Mouse (Mus musculus): ENCODE measurements around the gene Mlkl. TPM values are rescaled to one million over a fixed set of nuclear protein-coding genes. Genes with fewer than 3 reads are reported as not detected.
A peak's percentile ranks its signal among the peaks of the same experiment; 100 is the strongest.

The Mlkl gene
- polyA plus RNA-seq, 1 experiment from 2014 or later = 0.44 TPM

DNA sequence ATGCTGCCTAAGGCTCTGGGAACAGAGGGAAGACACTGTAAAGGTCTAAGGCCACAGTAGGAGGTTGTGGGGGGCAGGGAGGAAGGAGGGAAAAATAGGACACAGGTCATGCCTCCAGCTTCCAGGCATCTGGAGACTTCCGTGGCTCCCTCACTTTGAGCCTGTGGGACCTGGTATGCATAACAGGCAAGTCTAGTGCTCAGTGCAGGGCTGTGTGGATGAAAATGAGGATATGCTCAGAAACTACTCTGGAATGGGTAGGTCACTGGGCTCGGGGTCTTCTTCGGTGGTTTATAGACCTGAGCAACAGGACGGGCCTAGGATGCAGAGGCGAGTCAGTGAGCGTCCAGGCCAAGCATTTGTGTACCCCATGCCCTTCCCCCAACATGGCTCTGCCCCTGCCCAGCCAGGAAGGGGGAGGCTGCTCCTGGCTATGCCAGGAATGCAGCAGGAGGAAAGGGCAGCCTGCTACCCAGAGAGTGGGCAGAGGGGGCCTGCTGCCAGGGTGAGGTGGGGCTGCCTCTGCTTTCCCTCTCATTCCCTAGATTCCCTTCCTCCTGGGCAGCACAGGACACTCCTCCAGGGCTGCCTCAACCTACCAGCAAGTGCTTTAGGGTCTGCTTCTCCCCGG, 22.7 kb upstream of the Mlkl start:
- 60% methylated on average over 7 of the region's 7 CpGs for WGBS
- H3K4me3 ChIP-seq (ENCODE audit: low read depth, low read length) = no peak overlapping the region
- no peaks in the 10 kb centered on the region for H3K27me3 ChIP-seq (ENCODE audit: control insufficient read depth, insufficient read depth, low read length)
- H3K27ac ChIP-seq (replicated peaks; ENCODE audit: low read depth, low read length) = no peak overlapping the region
- no peak overlapping the region for H3K4me2 ChIP-seq (ENCODE audit: low read depth, severe bottlenecking)
- H3K4me1 ChIP-seq (ENCODE audit: control insufficient read depth, insufficient read depth, low read length) = no peaks in the 10 kb centered on the region
- DNase-seq (ENCODE audit: low spot score) (no peak), ATAC-seq (ENCODE audit: insufficient number of reproducible peaks, low FRiP score, low TSS enrichment, low read depth) (no peak)
- H3K9ac ChIP-seq (ENCODE audit: low read length) = no peak overlapping the region
- H3K9me3 ChIP-seq (ENCODE audit: control insufficient read depth, low read length) = no peaks in the 10 kb centered on the region
- H3K36me3 ChIP-seq (ENCODE audit: control insufficient read depth, insufficient read depth, low read length) = no peaks in the 10 kb centered on the region

GRCm38 (mm10) chr8:111359936-111360335, 22.0 kb upstream of the Mlkl start:
- 64% methylated on average over 5 of the region's 5 CpGs for WGBS
- no peak overlapping the region for H3K4me3 ChIP-seq (ENCODE audit: low read depth, low read length)
- no peak for DNase-seq (ENCODE audit: low spot score)
- H3K36me3 ChIP-seq (ENCODE audit: control insufficient read depth, insufficient read depth, low read length) = no peaks in the 10 kb centered on the region
- no peak overlapping the region for H3K27ac ChIP-seq (replicated peaks; ENCODE audit: low read depth, low read length)
- no peaks in the 10 kb centered on the region for H3K9me3 ChIP-seq (ENCODE audit: control insufficient read depth, low read length)
- H3K9ac ChIP-seq (ENCODE audit: low read length) = no peak overlapping the region
- no peaks in the 10 kb centered on the region for H3K27me3 ChIP-seq (ENCODE audit: control insufficient read depth, insufficient read depth, low read length)
- ATAC-seq (ENCODE audit: insufficient number of reproducible peaks, low FRiP score, low TSS enrichment, low read depth) = no peak
- H3K4me1 ChIP-seq (ENCODE audit: control insufficient read depth, insufficient read depth, low read length) = no peaks in the 10 kb centered on the region
- H3K4me2 ChIP-seq (ENCODE audit: low read depth, severe bottlenecking) = no peak overlapping the region

DNA sequence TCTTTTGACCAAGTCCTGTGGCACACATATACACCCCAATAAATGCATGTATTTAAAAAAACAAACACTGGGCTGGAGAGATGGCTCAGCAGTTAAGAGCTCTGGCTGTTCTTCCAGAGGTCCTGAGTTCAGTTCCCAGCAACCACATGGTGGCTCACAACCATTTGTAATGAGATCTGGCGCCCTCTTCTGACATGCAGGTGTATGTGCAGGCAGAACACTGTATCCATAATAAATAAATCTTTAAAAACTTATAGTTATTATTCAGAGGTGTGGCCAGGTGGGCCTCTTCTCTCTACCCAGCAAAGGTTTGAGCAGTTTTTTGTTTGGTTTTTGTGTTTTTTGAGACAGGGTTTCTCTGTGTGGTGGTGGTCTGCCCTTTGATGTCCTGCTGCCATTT, 20.9 kb upstream of the Mlkl start:
- 71% methylated on average over 1 of the region's 1 CpGs for WGBS

DNA sequence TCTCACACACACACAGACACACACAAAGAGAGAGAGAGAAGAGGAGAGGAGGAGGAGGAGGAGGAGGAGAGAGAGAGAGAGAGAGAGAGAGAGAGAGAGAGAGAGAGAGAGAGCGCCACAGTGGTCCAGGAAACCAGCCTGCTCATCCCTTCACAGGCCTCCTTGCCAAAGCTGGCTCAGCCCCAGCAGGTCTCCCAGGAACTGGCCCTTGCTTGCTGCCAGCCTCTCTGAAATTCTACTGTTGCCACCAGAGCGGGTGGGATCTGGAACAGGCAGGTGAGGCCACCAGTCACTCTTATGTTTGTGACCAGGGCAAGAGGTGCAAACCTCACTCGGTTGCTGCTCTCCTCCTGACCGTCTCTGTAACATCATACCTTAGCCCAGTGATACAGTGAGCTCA, 19.5 kb upstream of the Mlkl start:
- WGBS = 88% methylated on average over 4 of the region's 4 CpGs
- H3K4me1 ChIP-seq (ENCODE audit: control insufficient read depth, insufficient read depth, low read length) = no peaks in the 10 kb centered on the region
- ATAC-seq (ENCODE audit: insufficient number of reproducible peaks, low FRiP score, low TSS enrichment, low read depth) = no peak
- DNase-seq (ENCODE audit: low spot score) = no peak
- H3K4me3 ChIP-seq (ENCODE audit: low read depth, low read length) = no peak overlapping the region
- H3K27me3 ChIP-seq (ENCODE audit: control insufficient read depth, insufficient read depth, low read length) = no peaks in the 10 kb centered on the region
- no peak overlapping the region for H3K9ac ChIP-seq (ENCODE audit: low read length)
- no peak overlapping the region for H3K4me2 ChIP-seq (ENCODE audit: low read depth, severe bottlenecking)
- no peaks in the 10 kb centered on the region for H3K36me3 ChIP-seq (ENCODE audit: control insufficient read depth, insufficient read depth, low read length)
- H3K27ac ChIP-seq (replicated peaks; ENCODE audit: low read depth, low read length) = no peak overlapping the region
- no peaks in the 10 kb centered on the region for H3K9me3 ChIP-seq (ENCODE audit: control insufficient read depth, low read length)

More for the DNA sequence above, 20.9 kb upstream of the Mlkl start:
- ATAC-seq (ENCODE audit: insufficient number of reproducible peaks, low FRiP score, low TSS enrichment, low read depth) (no peak), DNase-seq (ENCODE audit: low spot score) (no peak)
- Histone ChIP-seq H3K4me3 (ENCODE audit: low read depth, low read length) (no peak overlapping the region), H3K4me2 (ENCODE audit: low read depth, severe bottlenecking) (no peak overlapping the region), H3K9me3 (ENCODE audit: control insufficient read depth, low read length) (no peaks in the 10 kb centered on the region), H3K36me3 (ENCODE audit: control insufficient read depth, insufficient read depth, low read length) (no peaks in the 10 kb centered on the region), H3K27me3 (ENCODE audit: control insufficient read depth, insufficient read depth, low read length) (no peaks in the 10 kb centered on the region), H3K9ac (ENCODE audit: low read length) (no peak overlapping the region), H3K4me1 (ENCODE audit: control insufficient read depth, insufficient read depth, low read length) (no peaks in the 10 kb centered on the region), H3K27ac (replicated peaks; ENCODE audit: low read depth, low read length) (no peak overlapping the region)

- no peak overlapping the region for H3K4me3 ChIP-seq (ENCODE audit: low read depth, low read length)
- no peak overlapping the region for H3K27ac ChIP-seq (replicated peaks; ENCODE audit: low read depth, low read length)
- ATAC-seq (ENCODE audit: insufficient number of reproducible peaks, low FRiP score, low TSS enrichment, low read depth) = no peak
- H3K4me2 ChIP-seq (ENCODE audit: low read depth, severe bottlenecking) = no peak overlapping the region
- no peaks in the 10 kb centered on the region for H3K27me3 ChIP-seq (ENCODE audit: control insufficient read depth, insufficient read depth, low read length)
- H3K36me3 ChIP-seq (ENCODE audit: control insufficient read depth, insufficient read depth, low read length) = no peaks in the 10 kb centered on the region
- no peaks in the 10 kb centered on the region for H3K9me3 ChIP-seq (ENCODE audit: control insufficient read depth, low read length)
- 87% methylated on average over 9 of the region's 9 CpGs for WGBS
- no peak for DNase-seq (ENCODE audit: low spot score)
- no peaks in the 10 kb centered on the region for H3K4me1 ChIP-seq (ENCODE audit: control insufficient read depth, insufficient read depth, low read length)
- no peak overlapping the region for H3K9ac ChIP-seq (ENCODE audit: low read length)
Observed at GRCm38 (mm10) chr8:111353497-111353896, 15.5 kb upstream of the Mlkl start.

- H3K4me2 ChIP-seq (ENCODE audit: low read depth, severe bottlenecking) = no peak overlapping the region
- no peak for DNase-seq (ENCODE audit: low spot score)
- ATAC-seq (ENCODE audit: insufficient number of reproducible peaks, low FRiP score, low TSS enrichment, low read depth) = no peak
- no peak overlapping the region for H3K4me3 ChIP-seq (ENCODE audit: low read depth, low read length)
- no peaks in the 10 kb centered on the region for H3K4me1 ChIP-seq (ENCODE audit: control insufficient read depth, insufficient read depth, low read length)
- no peaks in the 10 kb centered on the region for H3K36me3 ChIP-seq (ENCODE audit: control insufficient read depth, insufficient read depth, low read length)
- H3K9ac ChIP-seq (ENCODE audit: low read length) = no peak overlapping the region
- whole genome bisulfite sequencing = 94% methylated on average over 5 of the region's 5 CpGs
- no peaks in the 10 kb centered on the region for H3K27me3 ChIP-seq (ENCODE audit: control insufficient read depth, insufficient read depth, low read length)
- H3K27ac ChIP-seq (replicated peaks; ENCODE audit: low read depth, low read length) = no peak overlapping the region
- no peaks in the 10 kb centered on the region for H3K9me3 ChIP-seq (ENCODE audit: control insufficient read depth, low read length)
Observed at GRCm38 (mm10) chr8:111352289-111352688, 14.3 kb upstream of the Mlkl start.

GRCm38 (mm10) chr8:111350577-111350976, 12.6 kb upstream of the Mlkl start:
- Histone ChIP-seq H3K9me3 (ENCODE audit: control insufficient read depth, low read length) (no peaks in the 10 kb centered on the region), H3K4me1 (ENCODE audit: control insufficient read depth, insufficient read depth, low read length) (no peaks in the 10 kb centered on the region), H3K4me3 (ENCODE audit: low read depth, low read length) (no peak overlapping the region), H3K9ac (ENCODE audit: low read length) (no peak overlapping the region), H3K36me3 (ENCODE audit: control insufficient read depth, insufficient read depth, low read length) (no peaks in the 10 kb centered on the region), H3K4me2 (ENCODE audit: low read depth, severe bottlenecking) (no peak overlapping the region), H3K27me3 (ENCODE audit: control insufficient read depth, insufficient read depth, low read length) (no peaks in the 10 kb centered on the region), H3K27ac (replicated peaks; ENCODE audit: low read depth, low read length) (no peak overlapping the region)
- ATAC-seq (ENCODE audit: insufficient number of reproducible peaks, low FRiP score, low TSS enrichment, low read depth) (no peak), DNase-seq (ENCODE audit: low spot score) (no peak)
- WGBS = 81% methylated on average over 6 of the region's 6 CpGs

DNA sequence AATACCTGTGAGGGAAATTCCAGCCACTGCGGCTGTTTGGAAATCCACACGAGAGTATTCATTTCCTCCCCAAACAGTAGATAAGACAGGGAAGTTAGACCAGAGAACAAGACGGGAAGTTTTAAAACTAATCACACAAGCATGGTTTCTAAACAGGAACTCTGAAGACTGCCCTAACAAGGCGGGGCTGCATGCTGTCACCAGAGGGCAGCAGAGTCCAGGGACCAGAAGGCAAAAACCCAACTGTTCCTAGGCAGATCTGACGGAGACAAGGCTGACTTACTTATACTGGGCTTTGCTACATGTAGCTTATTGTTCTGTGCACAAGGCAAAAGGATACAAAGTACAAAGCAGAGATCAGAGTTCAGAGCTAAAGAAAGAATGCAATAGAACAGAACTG, 5.2 kb upstream of the Mlkl start:
- H3K9ac ChIP-seq (ENCODE audit: low read length) = no peak overlapping the region
- H3K27ac ChIP-seq (replicated peaks; ENCODE audit: low read depth, low read length) = no peak overlapping the region
- ATAC-seq (ENCODE audit: insufficient number of reproducible peaks, low FRiP score, low TSS enrichment, low read depth) (no peak), DNase-seq (ENCODE audit: low spot score) (peak; percentile 84)
- 16% methylated on average over 5 of the region's 5 CpGs for WGBS
- no peaks in the 10 kb centered on the region for H3K9me3 ChIP-seq (ENCODE audit: control insufficient read depth, low read length)
- H3K4me2 ChIP-seq (ENCODE audit: low read depth, severe bottlenecking) = no peak overlapping the region
- H3K4me1 ChIP-seq (ENCODE audit: control insufficient read depth, insufficient read depth, low read length) = no peaks in the 10 kb centered on the region
- no peak overlapping the region for H3K4me3 ChIP-seq (ENCODE audit: low read depth, low read length)
- no peaks in the 10 kb centered on the region for H3K36me3 ChIP-seq (ENCODE audit: control insufficient read depth, insufficient read depth, low read length)
- H3K27me3 ChIP-seq (ENCODE audit: control insufficient read depth, insufficient read depth, low read length) = peaks cover 7% of the 10 kb centered on the region

DNA sequence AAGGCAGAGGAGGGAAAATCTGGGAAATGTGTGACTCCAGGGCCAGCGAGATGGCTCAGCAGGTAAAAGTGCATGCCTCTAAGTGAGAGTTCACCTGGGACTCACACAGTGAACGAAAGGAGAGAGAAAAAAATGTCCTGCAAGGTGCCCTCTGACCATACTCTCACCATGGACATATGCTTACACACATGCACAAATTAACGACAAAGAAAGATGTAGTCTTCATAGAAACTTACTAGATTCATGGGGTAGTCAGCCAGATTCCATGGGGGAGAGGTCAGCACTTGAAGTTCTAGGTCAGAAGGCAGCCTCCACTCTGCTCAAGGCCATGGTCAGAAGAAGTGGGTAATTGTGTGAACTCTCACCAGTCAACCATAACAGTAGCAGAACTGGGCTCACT, 2.2 kb upstream of the Mlkl start:
- Histone ChIP-seq H3K4me3 (ENCODE audit: low read depth, low read length) (no peak overlapping the region), H3K36me3 (ENCODE audit: control insufficient read depth, insufficient read depth, low read length) (no peaks in the 10 kb centered on the region), H3K9me3 (ENCODE audit: control insufficient read depth, low read length) (no peaks in the 10 kb centered on the region), H3K9ac (ENCODE audit: low read length) (no peak overlapping the region), H3K4me2 (ENCODE audit: low read depth, severe bottlenecking) (no peak overlapping the region), H3K27ac (replicated peaks; ENCODE audit: low read depth, low read length) (no peak overlapping the region), H3K27me3 (ENCODE audit: control insufficient read depth, insufficient read depth, low read length) (peaks cover 18% of the 10 kb centered on the region), H3K4me1 (ENCODE audit: control insufficient read depth, insufficient read depth, low read length) (0 out of 2 replicates have a peak, but pooled peaks cover 3% of the 10 kb centered on the region)
- ATAC-seq (ENCODE audit: insufficient number of reproducible peaks, low FRiP score, low TSS enrichment, low read depth) (no peak), DNase-seq (ENCODE audit: low spot score) (no peak)
- WGBS = 83% methylated on average over 3 of the region's 3 CpGs
